Mouse (Mus musculus) ES-E14 (cell line): ENCODE measurements around the gene Pex5l.

Experiments
- CHD2 ChIP-seq: IDR thresholded peaks from 2 replicates; pipeline ENCODE4 v1.6.1; 2014; ENCODE audit warnings: mild to moderate bottlenecking, low read depth, low read length, inconsistent platforms
- MAFK ChIP-seq: IDR thresholded peaks from 2 replicates; pipeline ENCODE4 v1.6.1; 2014; ENCODE audit warnings: mild to moderate bottlenecking, low read depth, low read length, inconsistent platforms; ENCODE audit not compliant: insufficient read depth

- no peak for TF ChIP-seq CHD2
- TF ChIP-seq MAFK = peak; percentile 56; the same call in 1 of the 2 replicates
These were observed 82.6 kb downstream of the Pex5l start for GRCm38 (mm10) chr3:33060343-33060937.
